Mouse (Mus musculus) cerebellum, adult 2 months (tissue): ENCODE data around the gene Large1. TPM values are rescaled to one million over a fixed set of nuclear protein-coding genes. Genes with fewer than 3 reads are reported as not detected.
"Not testable (repeated sequence)": the region's sequence is repeated elsewhere in the genome, so short reads cannot be mapped to it uniquely, and the experiment has no call there.

Experiments
- DNase-seq, 2 experiments: peaks; one replicate each; pipeline ENCODE4 v3.0.0; 2021
- H3K27ac ChIP-seq: fragments of 200-500 bp; 2 replicates; pipeline ENCODE4 v1.5.1; 2012; ENCODE audit warnings: low read length, control low read depth, inconsistent platforms; ENCODE audit not compliant: insufficient read depth
- H3K27me3 ChIP-seq: fragments of 200-500 bp; 2 replicates; pipeline ENCODE4 v1.6.1; 2012; ENCODE audit warnings: inconsistent platforms, mild to moderate bottlenecking, low read length, moderate library complexity; ENCODE audit not compliant: control insufficient read depth, insufficient read depth
- H3K4me1 ChIP-seq: fragments of 200-500 bp; 2 replicates; pipeline ENCODE4 v1.6.1; 2011; ENCODE audit warnings: low read length; ENCODE audit not compliant: control insufficient read depth, insufficient read depth
- H3K4me3 ChIP-seq: fragments of 200-500 bp; replicated peaks from 2 replicates; pipeline ENCODE3; 2011; ENCODE audit warnings: mild to moderate bottlenecking, low read depth, low read length, control low read depth; ENCODE audit not compliant: insufficient read depth
- CTCF ChIP-seq: fragments of 200-500 bp; IDR thresholded peaks from 2 replicates; pipeline ENCODE4 v1.5.1; 2011; ENCODE audit warnings: low read depth, mild to moderate bottlenecking, control low read depth, low read length, moderate library complexity, borderline replicate concordance; ENCODE audit not compliant: insufficient read depth
- POLR2A ChIP-seq: fragments of 200-500 bp; IDR thresholded peaks from 2 replicates; pipeline ENCODE4 v1.6.1; 2011; ENCODE audit warnings: low read length, control low read depth, borderline replicate concordance; ENCODE audit not compliant: insufficient read depth
- WGBS: fragments of 180-500 bp; shearing (Covaris S2); methylation state at CpG from one replicate; pipeline ENCODE4 v1.1.7; 2018; 5-methylcytosine and 5-hydroxymethylcytosine counted together
- polyA plus RNA-seq: library from polyadenylated mRNA; depleted of rRNA; stranded (reverse); fragments of >200 nt; gene quantifications from 2 replicates; pipeline ENCODE4 v1.2.3, GENCODE M21; 2012

Gene Large1
- polyA plus RNA-seq, 1 experiment = 55.5 TPM

DNA sequence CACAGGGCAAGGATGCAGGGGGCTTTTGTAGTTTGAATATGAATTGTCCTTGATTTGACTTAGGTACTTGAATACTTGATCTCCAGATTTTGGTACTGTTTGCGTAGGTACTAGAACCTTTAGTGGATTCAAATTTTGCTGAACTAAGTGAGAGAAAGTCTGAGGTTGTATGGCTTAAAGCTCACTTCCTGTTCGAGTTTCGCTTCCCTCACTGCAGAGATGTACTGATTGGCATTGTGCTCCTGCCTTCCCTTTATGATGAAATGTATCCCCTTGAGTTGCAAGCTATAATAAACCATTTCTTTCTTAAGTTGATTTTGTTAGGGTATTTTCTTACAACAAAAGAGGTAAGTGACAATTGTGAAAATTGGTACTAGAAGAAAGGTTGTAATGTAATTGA is 253.8 kb downstream of the Large1 start:
- no peak overlapping the region for H3K27ac ChIP-seq
- WGBS = 97% methylated on average over 3 of the region's 3 CpGs
- no peaks in the 10 kb centered on the region for H3K27me3 ChIP-seq
- H3K4me3 ChIP-seq = no peak overlapping the region
- H3K4me1 ChIP-seq = no peaks in the 10 kb centered on the region
- DNase-seq = no peak
- TF ChIP-seq CTCF = no peak
- no peak for TF ChIP-seq POLR2A

DNA sequence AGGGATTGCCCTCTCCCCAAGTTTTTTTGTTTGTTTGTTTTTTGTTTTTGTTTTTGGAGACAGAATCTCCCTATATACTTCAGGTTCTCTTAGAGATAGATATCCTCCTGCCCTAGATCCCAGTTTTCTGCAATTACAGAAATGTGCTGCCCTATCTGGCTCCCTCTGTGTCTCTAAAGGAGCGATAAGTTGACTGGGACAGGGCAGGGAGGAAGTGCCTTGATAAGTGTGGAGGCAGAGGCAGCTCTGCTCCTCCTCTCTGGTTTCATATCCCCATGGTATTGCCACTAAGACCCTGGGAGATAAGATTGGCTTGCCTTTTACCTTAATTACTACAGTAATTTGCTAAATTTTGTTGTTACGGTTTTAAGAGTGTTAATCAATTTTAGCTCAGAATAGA is 256.4 kb downstream of the Large1 start:
- no peaks in the 10 kb centered on the region for H3K4me1 ChIP-seq
- H3K4me3 ChIP-seq = no peak overlapping the region
- no peak for TF ChIP-seq POLR2A
- TF ChIP-seq CTCF = no peak
- no peaks in the 10 kb centered on the region for H3K27me3 ChIP-seq
- no peak overlapping the region for H3K27ac ChIP-seq
- no peak for DNase-seq
- 93% methylated on average over 2 of the region's 2 CpGs for WGBS

DNA sequence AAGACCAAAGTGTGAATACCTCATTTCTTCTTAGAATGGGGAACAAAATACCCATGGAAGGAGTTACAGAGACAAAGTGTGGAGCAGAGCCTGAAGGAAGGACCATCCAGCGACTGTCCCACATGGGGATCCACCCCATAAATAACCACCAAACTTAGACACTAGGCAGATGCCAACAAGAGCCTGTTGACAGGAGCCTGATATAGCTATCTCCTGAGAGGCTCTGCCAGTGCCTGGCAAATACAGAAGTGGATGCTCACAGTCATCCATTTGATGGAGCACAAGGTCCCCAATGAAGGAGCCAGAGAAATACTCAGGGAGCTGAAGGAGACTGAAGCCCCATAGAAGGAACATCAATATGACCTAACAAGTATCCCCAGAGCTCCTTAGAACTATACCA is 275.6 kb downstream of the Large1 start:
- not testable (repeated sequence) for H3K27me3 ChIP-seq, H3K4me1 ChIP-seq, DNase-seq, H3K4me3 ChIP-seq, H3K27ac ChIP-seq
- 95% methylated on average over 1 of the region's 1 CpGs for WGBS

DNA sequence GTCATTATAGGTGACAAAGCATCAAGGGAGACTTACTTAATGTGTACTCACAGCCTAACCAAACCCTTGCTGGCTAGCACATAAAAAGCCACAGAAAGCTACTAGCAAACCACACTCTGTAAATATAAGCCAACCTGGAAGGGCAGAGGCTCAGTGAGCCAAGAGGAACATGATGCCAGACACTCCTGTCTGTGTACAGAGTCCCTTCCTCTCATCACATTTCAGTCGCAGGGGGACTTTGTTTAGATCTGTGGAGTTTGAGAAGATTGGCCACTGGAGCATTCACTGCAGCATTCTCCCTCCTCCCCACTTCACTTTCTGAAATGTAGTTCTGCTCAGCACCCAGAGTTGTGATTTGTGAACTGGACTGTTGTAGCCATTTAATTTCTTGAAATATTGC is 291.9 kb downstream of the Large1 start:
- Histone ChIP-seq H3K4me1 (no peaks in the 10 kb centered on the region), H3K27me3 (no peaks in the 10 kb centered on the region), H3K27ac (no peak overlapping the region), H3K4me3 (no peak overlapping the region)
- WGBS = 34% methylated on average over 1 of the region's 1 CpGs
- TF ChIP-seq CTCF = no peak
- no peak for TF ChIP-seq POLR2A
- DNase-seq = no peak

DNA sequence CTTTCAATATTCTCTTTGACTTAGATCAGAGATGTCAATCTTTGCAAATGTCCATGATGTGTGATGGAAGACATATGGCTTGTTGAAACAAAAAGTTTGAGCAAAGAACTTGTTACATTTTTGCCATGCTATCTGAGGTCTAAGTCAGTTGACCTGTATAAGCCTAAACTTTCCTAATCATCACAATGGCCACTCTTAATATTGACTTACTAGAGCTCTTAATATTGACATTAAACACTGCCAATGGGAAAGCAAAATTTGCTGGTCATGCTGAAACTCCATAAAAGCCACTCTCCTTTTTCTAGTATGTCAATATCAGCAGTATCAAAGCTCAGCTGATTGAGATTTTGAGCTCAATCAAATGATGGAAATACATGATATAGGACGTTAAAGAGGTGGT is 298.6 kb downstream of the Large1 start:
- 96% methylated on average over 1 of the region's 1 CpGs for WGBS
- Histone ChIP-seq H3K4me3 (no peak overlapping the region), H3K27ac (no peak overlapping the region), H3K27me3 (no peaks in the 10 kb centered on the region), H3K4me1 (no peaks in the 10 kb centered on the region)
- DNase-seq = no peak
- TF ChIP-seq CTCF (no peak), POLR2A (no peak)

DNA sequence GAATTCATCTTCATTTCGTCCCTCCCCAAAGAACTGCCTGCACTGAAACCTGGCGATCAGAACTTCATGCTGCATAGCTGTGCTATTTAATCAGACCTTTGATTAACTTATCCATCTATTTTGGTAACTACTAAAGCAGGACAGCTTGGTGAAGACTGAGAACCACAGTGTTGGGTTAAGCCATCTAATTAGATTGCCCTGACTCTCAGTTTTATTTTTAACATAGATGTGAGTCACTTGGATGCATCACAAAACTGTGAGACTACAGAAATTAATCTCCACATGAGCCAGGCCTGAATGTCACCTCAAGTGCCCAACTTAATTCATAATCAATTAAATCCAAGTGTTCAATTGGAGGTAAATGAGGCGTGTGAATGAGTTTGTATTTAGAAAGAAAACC is 299.5 kb downstream of the Large1 start:
- 53% methylated on average over 3 of the region's 3 CpGs for WGBS
- peak in 1 of 2 experiments; percentile 33 for DNase-seq
- H3K27ac ChIP-seq = no peak overlapping the region

DNA sequence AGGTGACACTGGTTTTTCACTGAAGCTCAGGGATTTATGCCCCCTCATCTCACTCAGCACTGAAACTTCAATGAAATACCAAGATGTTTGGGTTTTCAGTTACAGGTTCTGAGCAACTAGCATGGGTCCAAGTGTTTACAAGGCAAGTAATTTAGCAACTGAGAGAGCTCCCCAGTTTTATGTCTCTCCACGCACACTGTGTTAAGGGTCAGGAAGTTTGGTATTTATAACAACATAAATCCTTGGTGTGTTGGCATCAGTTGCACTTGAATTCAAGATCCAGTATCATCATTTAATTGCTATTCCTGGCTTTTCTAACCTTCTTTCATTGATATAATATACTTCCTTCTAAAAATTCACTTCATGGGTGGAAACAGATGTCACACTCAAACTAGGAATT is 300.9 kb downstream of the Large1 start:
- 93% methylated on average over 1 of the region's 1 CpGs for WGBS
- no peak overlapping the region for H3K4me3 ChIP-seq
- no peak for TF ChIP-seq CTCF
- TF ChIP-seq POLR2A = no peak
- H3K27ac ChIP-seq = no peak overlapping the region
- H3K4me1 ChIP-seq = no peaks in the 10 kb centered on the region
- DNase-seq = no peak
- H3K27me3 ChIP-seq = no peaks in the 10 kb centered on the region

More for the DNA sequence above, 299.5 kb downstream of the Large1 start:
- Histone ChIP-seq H3K27me3 (no peaks in the 10 kb centered on the region), H3K4me3 (no peak overlapping the region), H3K4me1 (no peaks in the 10 kb centered on the region)
- no peak for TF ChIP-seq CTCF

DNA sequence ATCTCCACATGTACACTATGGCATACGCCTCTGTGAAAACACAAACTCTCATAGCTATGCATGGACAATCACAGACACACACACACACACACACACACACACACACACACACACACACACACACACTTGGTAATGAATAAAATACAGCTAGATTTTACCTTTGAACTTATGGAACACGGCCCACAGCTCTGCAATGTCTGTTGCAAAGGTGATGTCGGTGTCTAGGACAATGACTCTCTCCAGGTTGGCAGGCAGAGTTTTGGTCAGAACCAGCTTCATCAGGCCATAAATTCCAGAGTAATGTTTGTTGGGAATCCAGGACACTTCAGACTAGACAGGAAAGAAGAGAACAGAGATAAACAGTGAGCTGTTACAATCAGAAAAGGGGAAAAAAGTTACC is 305.2 kb downstream of the Large1 start:
- Histone ChIP-seq H3K4me3 (no peak overlapping the region), H3K27me3 (no peaks in the 10 kb centered on the region), H3K27ac (no peak overlapping the region), H3K4me1 (no peaks in the 10 kb centered on the region)
- TF ChIP-seq POLR2A (no peak), CTCF (no peak)
- DNase-seq = no peak
- WGBS = 98% methylated on average over 3 of the region's 3 CpGs

DNA sequence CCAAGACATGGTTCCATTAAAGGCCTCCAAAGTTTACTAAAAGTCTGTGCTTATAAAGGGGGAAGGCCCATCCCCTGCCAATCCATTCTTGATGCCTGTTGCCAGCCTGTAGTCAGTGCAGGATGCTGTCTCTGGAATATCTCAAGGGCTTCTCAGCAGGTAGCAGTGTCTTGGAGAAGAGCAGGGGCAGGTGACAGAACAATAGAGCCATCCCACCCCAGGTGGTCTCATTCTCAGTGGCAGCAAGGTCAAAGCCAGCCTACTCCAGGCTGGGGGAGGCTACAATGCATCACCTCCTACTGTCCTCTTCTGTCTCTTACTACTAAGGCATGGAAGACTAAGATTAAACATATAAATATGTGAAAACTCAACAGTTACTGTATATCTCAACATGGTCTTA is 323.6 kb downstream of the Large1 start:
- H3K27ac ChIP-seq = no peak overlapping the region
- no peaks in the 10 kb centered on the region for H3K4me1 ChIP-seq
- no peak overlapping the region for H3K4me3 ChIP-seq
- DNase-seq = no peak
- H3K27me3 ChIP-seq = no peaks in the 10 kb centered on the region
- TF ChIP-seq CTCF (no peak), POLR2A (no peak)
